Mouse (Mus musculus): ENCODE results near the gene Olfml1.

Olfml1 gene

DNA sequence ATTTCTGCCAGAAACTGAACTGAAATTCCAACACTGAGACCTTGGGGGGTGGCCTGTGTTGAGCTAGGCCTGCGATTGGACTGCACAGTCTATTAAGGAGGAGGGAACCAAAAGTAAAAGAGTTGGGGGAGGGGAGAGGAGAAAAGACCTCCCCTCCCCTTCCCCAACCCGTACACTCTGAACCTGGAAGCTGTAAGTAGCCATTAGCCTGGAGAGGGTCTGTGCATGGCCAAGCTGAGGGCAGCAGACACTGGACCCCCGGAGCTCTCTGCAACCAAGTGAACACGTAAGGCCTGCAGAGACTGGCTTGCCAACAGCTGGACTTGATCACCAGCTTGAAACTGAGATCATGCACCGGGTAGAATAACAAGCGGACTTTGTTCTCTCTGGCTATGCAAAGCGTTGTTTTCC is at the start of gene Olfml1:
Olfml1 (plus strand) TSS at position 186 of the 411 bp plus-strand sequence.
- no peak for DNase-seq (ENCODE audit: low spot score)

DNA sequence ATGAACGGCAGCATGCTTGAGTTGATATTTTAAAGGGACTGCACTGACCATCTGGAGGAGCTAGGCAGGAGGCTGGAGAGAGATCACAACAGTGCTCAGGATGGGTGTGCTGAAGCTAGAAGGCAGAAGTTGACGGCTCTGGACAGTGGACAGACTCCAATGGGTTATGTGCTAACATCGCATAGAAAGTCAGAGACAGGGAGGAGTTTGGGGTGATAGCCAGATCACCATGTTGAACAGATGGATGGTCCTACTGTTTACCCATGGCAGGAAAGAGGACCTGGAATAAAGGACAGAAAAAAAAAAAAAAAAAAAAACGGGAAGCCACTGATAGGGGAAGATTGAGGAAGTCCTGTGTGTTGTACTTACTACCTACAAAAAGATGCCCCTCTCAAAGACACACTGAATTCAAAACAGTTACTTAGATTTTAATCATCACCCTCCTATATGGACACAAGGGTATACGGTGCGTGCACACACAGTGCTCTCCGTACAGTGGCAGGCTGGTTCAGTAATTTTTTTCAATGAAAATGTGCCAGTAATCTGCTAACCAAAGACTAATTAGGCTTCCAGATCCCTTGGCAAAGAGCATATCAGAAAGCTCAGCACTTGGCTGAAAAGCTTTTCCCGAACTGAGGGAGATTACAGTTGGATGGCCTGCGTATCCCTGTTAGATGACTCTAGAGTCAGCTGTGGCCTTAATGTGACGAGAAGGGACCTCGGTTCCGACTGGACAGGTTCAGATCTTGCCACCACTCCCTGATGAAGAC is 47.8 kb upstream of the Olfml1 start:
- DNase-seq (ENCODE audit: low spot score), result no peak

DNA sequence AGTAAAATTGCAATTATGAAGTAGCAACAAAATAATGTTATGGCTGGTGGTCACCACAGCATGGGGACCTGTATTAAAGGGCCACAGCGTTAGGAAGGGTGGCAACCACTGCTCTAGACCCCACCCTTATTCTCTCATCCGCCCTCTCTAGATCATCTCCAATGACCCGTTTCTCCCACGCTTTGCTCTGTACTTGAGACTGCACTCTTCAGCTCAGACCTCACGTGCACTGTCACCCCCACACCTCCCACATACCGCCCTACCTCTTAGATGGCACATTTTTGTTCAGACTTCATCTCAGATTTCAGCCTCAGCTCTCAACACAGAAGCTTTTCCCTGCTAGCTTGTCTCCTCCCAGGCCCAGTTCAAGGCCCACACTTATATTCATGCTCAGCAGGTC is 45.8 kb upstream of the Olfml1 start:
- no peak for DNase-seq (ENCODE audit: low spot score)

DNA sequence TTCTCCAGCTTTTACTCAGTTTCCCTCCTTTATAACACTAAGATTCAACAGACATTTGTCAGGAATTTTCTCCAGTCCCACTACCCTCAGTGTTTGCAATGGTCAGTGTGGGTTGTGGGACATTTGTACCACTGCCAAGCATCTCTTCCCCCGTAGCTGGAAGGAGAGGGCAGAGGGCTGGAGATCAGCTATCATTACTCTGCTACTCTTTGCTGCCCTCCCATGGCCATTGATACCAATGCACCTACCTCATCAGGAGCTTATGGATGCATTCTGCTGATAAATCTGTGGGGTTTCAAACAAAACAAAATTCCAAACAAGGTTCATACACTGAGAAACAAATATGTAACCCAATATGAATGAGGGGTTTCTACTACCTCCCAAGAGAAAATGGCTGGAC is 40.9 kb upstream of the Olfml1 start:
- no peak for DNase-seq (ENCODE audit: low spot score)

DNA sequence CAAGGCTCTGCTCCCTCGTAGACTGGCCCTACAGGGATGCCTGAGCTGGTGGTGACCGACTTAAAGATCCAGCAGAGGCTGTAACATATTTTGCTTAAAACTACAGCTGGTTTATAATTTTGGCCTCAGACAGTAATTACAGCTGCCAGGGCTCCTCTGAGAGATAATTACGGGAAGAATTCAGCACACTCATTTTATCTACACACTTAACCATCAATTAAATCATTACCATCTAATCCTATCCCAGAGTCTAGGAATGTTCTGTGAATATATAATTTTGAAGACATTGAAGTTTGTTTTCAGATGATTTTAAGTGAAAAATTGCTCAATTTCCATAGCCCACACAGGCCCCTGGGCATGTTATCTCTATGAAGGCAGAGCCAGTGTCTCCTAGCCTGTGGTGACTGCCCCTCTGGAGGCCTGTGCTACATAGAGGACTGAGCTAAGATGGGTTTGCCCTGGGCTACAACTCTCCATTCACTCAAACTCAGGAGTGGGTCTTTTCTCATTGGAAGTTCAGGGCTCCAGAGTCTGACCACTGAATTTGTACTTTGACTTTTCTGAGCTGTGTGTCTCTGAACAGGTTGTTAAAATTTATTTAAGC is 39.0 kb upstream of the Olfml1 start:
- DNase-seq (ENCODE audit: low spot score), result no peak

DNA sequence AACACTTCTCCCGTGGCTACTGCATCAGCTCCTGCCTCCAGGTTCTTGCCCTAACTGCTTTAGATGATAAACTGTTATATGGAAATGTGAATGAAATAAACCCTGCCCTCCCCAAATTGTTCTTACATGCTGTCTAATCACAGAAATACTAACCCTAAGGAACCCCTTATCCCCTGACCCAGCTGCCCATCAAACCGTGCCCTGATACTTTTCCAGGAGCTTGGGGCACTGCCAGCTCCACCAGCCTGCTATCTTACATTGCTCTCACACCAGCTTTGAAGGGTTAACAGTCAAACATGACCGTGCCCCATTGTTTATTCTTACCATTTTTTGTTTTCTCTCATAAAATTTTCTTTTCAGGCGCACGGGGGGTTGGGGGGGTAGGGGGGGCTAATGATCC is 37.9 kb upstream of the Olfml1 start:
- no peak for DNase-seq (ENCODE audit: low spot score)

DNA sequence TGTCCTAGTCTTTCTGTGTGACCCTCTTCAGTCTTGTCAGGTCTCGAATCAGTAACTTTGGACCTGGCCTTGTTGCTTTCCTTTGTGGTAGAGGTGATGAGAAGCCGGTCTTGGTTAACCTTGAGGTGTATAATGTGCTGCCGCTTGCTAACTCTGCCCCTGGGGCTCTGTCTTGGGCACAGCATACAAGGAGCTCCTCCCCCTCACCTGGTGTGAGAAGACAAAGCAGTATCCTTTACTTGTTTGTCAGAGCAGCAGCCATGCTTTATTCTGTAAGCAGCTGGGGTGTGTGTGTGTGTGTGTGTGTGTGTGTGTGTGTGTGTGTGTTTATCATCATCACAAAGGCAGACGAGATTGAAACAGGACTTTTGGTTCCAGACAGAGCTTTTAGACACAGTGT is 31.9 kb upstream of the Olfml1 start:
- no peak for DNase-seq (ENCODE audit: low spot score)

DNA sequence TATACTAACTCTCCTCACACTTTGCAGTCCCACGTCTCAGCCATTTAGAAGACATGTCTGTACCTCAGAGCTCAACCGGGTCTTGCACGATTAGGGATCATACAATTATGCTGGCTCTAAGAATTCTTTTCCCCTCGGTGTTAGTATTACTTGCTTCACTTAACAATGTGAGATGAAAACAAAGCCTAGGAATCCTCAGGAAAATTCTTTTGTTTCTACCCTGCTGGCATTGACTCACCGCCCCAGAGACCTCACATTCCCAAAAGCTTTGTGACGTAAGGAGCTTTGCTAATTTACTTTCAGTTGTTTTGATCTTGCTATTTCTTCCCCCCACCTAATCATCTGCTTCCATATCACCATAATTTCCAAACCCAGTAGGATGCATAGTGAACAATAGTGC is 30.7 kb upstream of the Olfml1 start:
- no peak for DNase-seq (ENCODE audit: low spot score)

DNA sequence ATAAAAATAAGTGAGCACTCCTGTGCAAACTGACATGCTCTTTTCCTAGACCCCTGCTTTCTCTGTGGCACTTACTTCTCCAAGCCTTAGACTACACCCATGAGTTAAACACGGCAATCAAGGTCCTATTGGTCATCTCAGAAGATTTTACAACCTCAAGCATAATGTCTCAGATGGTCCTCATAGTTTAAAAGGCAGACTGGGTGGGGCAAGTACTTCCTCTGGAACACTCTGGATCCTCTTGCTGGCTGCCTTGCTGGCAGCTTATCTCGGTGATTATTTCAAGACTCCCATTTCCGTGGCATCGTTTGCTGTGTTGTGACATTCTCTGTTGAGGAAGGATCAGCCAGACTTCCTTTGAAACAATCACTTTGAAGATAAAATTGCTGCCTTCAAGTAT is 27.2 kb upstream of the Olfml1 start:
- DNase-seq (ENCODE audit: low spot score), result no peak

DNA sequence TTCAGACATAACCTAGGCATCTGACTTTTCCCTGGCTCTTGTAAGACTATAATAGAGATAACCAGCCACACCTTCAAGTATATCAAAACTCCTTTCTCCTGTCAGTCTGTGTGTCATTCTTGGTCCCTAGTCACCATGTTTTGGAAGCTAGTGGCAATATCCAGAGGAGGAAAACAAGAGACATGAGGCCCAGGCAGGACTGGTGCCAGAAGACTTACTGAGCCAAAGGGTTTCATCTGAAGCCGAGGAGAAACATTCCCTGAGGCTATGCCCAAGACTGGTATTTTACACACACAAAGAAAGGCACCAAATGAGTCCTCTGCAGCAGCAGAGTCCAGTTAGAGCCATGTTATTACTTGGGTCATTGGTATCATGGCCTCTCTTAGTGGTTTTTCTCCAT is 22.2 kb upstream of the Olfml1 start:
- DNase-seq (ENCODE audit: low spot score), result no peak

DNA sequence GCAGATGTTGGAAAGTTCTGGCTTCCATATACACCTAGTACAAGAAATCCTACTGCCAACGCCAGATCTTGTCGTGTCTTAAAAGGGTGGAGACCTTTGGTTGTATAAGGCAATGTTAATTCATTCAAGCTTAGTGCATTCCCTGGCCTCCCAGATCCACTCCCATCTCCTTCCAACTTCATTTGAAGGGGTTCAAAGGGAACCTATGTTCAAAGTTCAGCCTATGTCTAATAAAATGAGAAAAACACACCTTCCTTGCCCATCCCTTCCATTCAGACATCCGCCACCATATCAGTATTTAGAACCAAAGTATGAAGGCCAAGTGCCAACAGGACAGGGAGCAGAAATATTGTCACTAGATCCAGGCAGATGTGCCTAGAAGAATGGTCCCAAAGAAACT is 19.4 kb upstream of the Olfml1 start:
- no peak for DNase-seq (ENCODE audit: low spot score)

DNA sequence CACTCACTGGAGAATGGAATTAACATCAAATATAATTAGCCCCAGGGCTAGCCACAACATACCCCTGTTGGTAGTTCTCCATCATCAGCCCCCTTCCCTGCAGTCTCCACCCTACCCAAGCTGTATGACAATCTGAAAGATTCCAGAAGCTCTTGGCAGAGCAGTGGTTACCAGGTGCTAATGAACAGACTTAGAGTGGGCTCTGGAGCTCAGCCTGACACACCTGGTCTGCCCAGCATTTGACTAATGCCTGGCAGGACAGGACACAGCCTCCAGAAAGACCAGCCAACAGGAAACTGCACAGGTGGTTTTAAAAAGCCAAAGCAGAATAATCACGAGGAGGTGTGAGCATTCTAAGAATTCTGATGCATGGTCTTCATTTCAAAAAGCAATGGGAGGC is 13.8 kb upstream of the Olfml1 start:
- no peak for DNase-seq (ENCODE audit: low spot score)

DNA sequence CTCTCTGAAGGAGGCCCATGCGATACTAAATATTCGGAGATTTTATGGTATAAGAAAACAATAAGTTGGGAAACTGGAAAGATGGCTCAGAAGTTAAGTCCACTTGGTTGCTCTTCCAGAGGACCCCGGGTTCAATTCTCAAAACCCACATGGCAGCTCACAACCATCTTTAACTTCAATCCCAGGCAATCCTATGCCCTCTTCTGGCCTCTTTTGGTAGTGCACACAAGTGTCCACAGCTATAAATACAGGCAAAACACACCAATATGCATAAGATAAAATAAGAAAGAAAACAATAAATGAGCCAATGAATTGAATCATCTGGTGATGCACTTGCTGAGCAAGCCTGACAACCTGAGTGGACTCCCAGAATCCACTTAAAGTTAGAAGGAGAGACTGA is 11.3 kb upstream of the Olfml1 start:
- DNase-seq (ENCODE audit: low spot score), result no peak

DNA sequence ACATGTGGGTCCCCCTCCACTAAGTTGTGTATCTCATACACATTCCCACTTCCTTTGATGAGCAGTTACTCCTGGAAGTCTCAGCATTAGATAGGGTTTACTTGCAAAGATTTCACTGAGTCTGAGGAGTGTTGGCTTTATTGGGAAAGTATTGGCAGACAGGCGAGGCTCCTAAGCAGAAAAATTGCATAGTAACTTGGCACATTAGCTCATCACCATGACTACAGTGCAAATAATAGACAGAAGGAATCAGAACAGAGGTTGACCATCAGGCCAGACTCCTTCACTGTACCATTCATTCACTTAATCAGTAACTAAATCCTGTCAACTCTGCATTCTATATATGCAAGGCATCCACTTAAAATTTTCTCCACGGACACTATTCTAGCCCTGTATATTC is 6.6 kb upstream of the Olfml1 start:
- DNase-seq (ENCODE audit: low spot score), result no peak

DNA sequence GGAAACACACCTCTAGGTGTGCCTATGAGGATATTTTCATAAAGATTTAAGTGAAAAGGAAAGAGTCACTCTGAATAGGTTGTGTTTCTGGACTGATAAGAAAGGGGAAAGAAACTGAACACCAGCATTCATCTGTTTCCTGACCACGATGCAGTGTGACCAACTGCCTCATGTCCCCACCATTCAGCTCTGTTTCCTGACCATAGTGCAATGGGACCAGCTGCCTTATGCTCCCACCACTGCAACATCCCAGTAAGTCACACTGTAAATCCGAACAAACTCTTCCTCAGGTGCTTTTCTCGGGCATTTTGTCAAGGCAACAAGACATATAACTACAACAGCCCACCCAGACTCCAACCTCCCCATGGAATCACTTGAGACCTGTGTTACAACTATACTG is 5.7 kb upstream of the Olfml1 start:
- no peak for DNase-seq (ENCODE audit: low spot score)

DNA sequence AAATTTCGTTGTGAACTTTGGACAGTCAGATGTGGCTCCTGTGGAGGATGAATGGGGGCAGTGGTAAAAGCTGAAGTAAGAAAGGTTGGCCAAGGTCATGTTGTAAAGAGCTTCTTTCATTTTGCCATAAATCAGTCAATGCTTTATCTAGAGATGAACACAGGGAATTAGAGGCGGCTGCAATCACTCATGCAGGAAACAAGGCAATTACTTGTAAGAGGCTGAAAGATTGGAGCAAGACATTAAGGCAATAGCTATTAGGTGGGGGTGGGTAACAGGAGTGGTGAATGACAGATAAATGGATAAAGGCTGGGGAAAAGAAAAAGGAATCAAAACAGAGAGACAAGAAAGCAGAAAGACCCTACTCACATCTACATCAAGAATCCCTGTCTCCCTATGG is 3.5 kb upstream of the Olfml1 start:
- no peak for DNase-seq (ENCODE audit: low spot score)

DNA sequence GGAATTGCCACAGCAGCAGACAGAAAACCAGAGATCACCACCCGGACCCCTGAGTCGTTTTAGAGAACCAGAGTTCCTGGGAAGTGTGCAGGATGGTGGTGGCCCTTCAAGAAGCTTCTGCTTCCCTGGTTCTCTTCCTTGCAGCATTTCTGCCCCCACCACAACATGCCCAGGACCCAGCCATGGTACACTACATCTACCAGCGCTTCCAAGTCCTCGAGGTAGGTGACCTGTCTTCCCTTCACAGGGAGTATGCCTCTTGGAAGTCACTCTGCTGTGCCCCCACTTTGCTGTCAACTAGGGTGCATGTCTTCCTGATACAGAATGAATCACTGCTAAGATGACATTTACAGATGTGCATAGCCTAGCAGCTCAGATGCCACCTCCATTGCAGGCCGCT is 428 bp downstream of the Olfml1 start:
- DNase-seq (ENCODE audit: low spot score), result no peak

DNA sequence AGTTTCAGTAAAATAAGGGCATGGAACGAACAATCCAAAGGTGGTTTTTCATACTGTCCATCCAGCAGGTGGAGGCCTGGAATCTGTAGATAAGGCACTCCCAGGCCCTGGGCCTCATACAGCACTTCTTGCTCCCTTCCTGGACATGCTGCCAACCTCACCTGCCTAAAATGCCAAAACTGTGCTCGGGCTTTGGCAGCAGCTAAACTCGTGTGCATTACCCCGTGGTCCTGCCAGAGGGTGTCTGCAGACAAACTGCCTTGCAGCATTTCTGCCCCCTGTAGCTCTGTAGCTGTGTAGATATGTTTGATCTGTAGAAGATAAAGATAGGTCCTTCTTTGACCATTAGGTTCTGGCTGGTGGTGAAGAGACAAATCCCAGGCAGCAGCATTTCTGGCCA is 1.7 kb downstream of the Olfml1 start:
- DNase-seq (ENCODE audit: low spot score), result no peak

DNA sequence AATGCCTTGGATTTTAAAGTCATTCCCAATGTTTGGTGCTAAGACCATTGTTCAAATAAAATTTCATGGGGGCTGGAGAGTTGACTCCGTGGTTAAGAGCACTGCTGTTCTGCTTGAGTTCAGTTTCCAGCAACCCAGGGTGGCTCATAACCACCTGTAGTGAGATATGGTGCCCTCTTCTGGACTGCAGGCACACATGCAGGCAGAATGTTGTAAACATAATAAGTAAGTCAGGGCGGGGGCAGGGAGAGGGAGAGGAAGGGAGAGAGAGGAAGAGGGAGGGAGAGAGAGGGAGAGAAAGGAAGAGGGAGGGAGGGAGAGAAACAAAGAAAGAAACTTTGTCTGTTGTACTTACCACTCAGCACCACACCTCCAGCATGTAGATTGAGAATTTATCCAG is 6.6 kb downstream of the Olfml1 start:
- no peak for DNase-seq (ENCODE audit: low spot score)

DNA sequence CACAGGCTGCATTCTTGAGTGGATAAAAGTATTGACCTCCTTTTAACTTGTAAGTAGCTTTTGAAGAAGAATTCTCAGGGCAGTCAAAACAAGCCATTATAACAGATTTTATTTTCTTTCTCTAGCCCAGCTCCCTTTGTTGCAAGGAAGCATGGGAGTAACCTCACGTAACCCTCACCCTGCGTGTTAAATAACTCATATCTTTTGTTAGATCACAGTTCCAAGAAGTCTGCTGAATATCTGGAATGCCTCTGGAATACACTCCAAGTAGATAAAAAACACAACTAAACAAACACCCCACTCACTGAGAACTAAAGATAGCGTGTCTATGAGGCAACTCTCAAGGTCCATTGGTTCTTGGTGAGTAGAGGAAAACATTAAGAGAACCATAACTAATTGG is 7.0 kb downstream of the Olfml1 start:
- DNase-seq (ENCODE audit: low spot score), result no peak

DNA sequence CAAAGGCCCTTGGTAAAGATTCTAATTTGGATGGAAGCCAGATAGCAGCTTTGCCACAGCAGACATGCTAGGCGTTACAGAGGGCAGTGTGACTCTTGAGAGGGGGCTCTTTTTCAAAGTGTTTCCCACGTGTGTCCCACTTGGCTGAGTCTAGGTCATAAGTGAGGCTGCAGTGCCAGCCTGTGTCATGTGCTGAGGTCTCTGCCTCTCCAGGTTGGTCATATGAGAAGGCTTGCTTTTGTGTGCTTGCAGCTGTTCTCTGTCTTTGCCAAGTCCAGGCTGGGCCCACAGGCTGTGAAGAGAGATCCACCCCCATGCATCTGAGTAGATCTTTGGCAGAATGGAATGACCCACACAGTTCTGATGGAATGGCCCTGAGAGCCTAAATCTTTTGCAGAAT is 25.4 kb downstream of the Olfml1 start:
- DNase-seq (ENCODE audit: low spot score), result no peak

DNA sequence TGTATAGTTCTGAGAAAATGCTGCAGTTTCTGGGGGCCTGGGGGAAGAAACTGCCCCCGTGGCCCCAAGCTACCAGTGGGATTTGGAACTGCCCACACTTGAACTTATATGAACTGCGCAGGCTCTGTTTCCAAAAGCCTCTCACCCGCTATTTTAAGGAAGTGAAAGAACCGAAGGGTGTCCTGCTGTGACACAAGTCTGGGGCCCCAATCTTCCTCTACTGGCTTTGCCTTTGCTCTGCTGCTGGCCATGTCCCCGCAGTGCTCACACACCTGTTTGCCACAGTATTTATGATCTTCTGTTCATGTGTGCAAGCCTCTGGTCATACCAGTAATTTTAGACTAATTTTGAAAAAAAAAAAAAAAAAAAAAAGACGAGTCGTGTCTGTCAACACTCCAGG is 26.7 kb downstream of the Olfml1 start:
- no peak for DNase-seq (ENCODE audit: low spot score)

DNA sequence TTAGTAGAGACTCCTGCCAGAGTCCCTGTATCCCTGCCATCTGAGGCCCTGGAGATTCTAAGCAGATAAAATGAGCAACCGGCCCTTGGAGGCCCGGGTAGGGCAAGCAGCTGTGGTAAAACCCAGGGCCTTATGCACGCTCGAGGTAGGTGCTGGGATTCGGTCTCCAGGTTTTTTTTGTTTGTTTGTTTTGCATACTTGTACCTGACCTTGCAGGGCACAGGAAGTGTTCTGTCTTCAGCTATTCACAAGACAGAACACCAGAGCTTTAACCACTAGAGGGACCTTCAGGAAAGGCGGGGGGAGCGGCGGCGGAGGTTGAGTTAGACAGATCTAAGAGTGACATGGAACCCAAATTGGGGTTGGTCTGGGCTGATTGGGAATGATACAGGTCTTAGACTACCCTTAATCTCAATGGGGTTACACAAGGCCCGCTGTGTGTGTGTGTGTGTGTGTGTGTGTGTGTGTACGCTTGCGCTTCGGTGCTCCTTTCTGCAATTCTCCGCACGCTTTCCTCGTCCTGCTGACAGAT is 27.1 kb downstream of the Olfml1 start:
- DNase-seq (ENCODE audit: low spot score), result no peak

DNA sequence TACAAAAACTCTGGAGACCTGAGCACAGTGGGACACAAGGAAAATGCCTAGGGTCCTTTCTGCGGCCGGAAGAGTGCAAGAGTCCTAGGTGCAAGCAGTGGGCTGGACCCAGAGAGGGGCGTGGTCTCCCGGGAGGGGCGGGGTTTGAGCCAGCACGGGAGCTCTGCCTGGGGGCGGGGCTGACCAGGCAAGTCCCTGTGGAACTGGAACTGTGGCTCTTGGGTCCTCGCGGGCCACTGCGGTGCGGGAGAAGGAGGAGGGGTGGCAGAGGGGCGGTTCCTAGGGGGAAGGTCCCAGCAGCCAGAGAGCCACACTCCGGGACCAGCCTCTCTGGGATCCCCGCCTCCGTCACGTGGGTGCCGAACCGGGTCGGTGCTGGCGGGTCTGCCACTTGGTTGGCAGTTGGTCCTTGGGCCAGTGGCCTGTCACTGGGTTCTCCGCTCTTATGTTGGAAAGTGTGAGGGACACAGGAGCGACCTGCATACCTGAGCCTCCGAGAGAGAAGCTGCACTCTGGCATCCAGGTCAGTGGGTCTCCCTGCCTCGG is 27.7 kb downstream of the Olfml1 start, which contains the start of gene Ppfibp2:
Ppfibp2 (plus strand) TSS at position 351 of the 546 bp plus-strand sequence.
- DNase-seq (ENCODE audit: low spot score), result peak; percentile 71

Data from urinary bladder, postnatal 10 days (tissue).